Mouse (Mus musculus) liver, embryonic 13.5 days (tissue): ENCODE measurements around the gene Tmem95. TPM values are rescaled to one million over a fixed set of nuclear protein-coding genes. Genes with fewer than 3 reads are reported as not detected.

Experiments
- microRNA-seq: library from miRNA; unstranded; fragments of <30 nt; microRNA quantifications from one replicate; pipeline ENCODE4, GENCODE M21; 2016
- polyA plus RNA-seq: library from polyadenylated mRNA; unstranded; fragments of >200 nt; fragmentation: Nextera tagmentation; extraction: Ambion mirVana; gene quantifications from 2 replicates; pipeline ENCODE4 v1.2.1, GENCODE M21; 2015

Tmem95 gene
- polyA plus RNA-seq, 1 experiment from 2014 or later, result not detected

Small RNA genes lying within 50 kb of the gene (microRNA-seq; reads per million reads assigned to microRNA genes)
- gene Mir6924, result not detected

Other genes with a start within 250 kb of the Tmem95 start
- gene Fxr2, start 245.0 kb downstream of the Tmem95 start, polyA plus RNA-seq, result 7.9 and 8.2 TPM in 2 replicates
- not detected in 2 replicates for gene Sox15, start 222.7 kb downstream of the Tmem95 start, polyA plus RNA-seq
- gene Mpdu1, start 215.4 kb downstream of the Tmem95 start, polyA plus RNA-seq, result 36.9 and 39.2 TPM in 2 replicates
- gene Cd68, start 211.9 kb downstream of the Tmem95 start, polyA plus RNA-seq, result 17.3 and 17.4 TPM in 2 replicates
- 351 and 453 TPM in 2 replicates for gene Eif4a1, start 205.6 kb downstream of the Tmem95 start, polyA plus RNA-seq
- 37.3 and 38.6 TPM in 2 replicates for gene Senp3, start 195.9 kb downstream of the Tmem95 start, polyA plus RNA-seq
- gene Tnfsf13, start 192.2 kb downstream of the Tmem95 start, polyA plus RNA-seq, result 0.10 TPM in 1 of 2 replicates, not detected in the other
- gene Tnfsf12, start 182.2 kb downstream of the Tmem95 start, polyA plus RNA-seq, result 2.1 and 2.6 TPM in 2 replicates
- gene Tnfsfm13, start 181.9 kb downstream of the Tmem95 start, polyA plus RNA-seq, result 1.1 and 1.4 TPM in 2 replicates
- gene Polr2a, start 119.4 kb downstream of the Tmem95 start, polyA plus RNA-seq, result 9.6 and 10.8 TPM in 2 replicates
- gene Slc35g3, start 116.0 kb downstream of the Tmem95 start, polyA plus RNA-seq, result not detected in 2 replicates
- gene Zbtb4, start 112.1 kb downstream of the Tmem95 start, polyA plus RNA-seq, result 0.38 and 0.43 TPM in 2 replicates
- 0.43 and 0.59 TPM in 2 replicates for gene Chrnb1, start 82.1 kb downstream of the Tmem95 start, polyA plus RNA-seq
- 0.07 and 0.20 TPM in 2 replicates for gene Fgf11, start 76.2 kb downstream of the Tmem95 start, polyA plus RNA-seq
- 0.46 and 0.50 TPM in 2 replicates for gene Tmem102, start 72.4 kb downstream of the Tmem95 start, polyA plus RNA-seq
- gene Gm39566, start 62.7 kb downstream of the Tmem95 start, polyA plus RNA-seq, result not detected in 2 replicates
- not detected in 2 replicates for gene Spem2, start 59.6 kb downstream of the Tmem95 start, polyA plus RNA-seq
- gene Spem1, start 55.8 kb downstream of the Tmem95 start, polyA plus RNA-seq, result not detected in 2 replicates
- 0.68 and 0.75 TPM in 2 replicates for gene Nlgn2, start 40.2 kb downstream of the Tmem95 start, polyA plus RNA-seq
- 321 and 345 TPM in 2 replicates for gene Tmem256, start 39.5 kb downstream of the Tmem95 start, polyA plus RNA-seq
- 28.0 and 29.9 TPM in 2 replicates for gene Plscr3, start 31.6 kb downstream of the Tmem95 start, polyA plus RNA-seq
- gene Tnk1, start 19.3 kb downstream of the Tmem95 start, polyA plus RNA-seq, result 0.76 and 1.5 TPM in 2 replicates
- 0.89 and 1.3 TPM in 2 replicates for gene Kctd11, start 3.4 kb upstream of the Tmem95 start, polyA plus RNA-seq
- gene Acap1, start 17.5 kb upstream of the Tmem95 start, polyA plus RNA-seq, result 4.4 and 4.9 TPM in 2 replicates
- gene 2810408A11Rik, start 23.0 kb upstream of the Tmem95 start, polyA plus RNA-seq, result 0.89 and 1.0 TPM in 2 replicates
- 2.3 and 2.8 TPM in 2 replicates for gene Neurl4, start 23.1 kb upstream of the Tmem95 start, polyA plus RNA-seq
- gene Gps2, start 35.9 kb upstream of the Tmem95 start, polyA plus RNA-seq, result 107 and 116 TPM in 2 replicates
- gene Eif5a, start 43.9 kb upstream of the Tmem95 start, polyA plus RNA-seq, result 1,847 and 1,941 TPM in 2 replicates
- gene Ybx2, start 57.8 kb upstream of the Tmem95 start, polyA plus RNA-seq, result 0.28 and 0.30 TPM in 2 replicates
- 14.2 TPM in 2 replicates for gene Slc2a4, start 70.2 kb upstream of the Tmem95 start, polyA plus RNA-seq
- gene Cldn7, start 86.8 kb upstream of the Tmem95 start, polyA plus RNA-seq, result 2.4 and 4.2 TPM in 2 replicates
- gene Ctdnep1, start 103.1 kb upstream of the Tmem95 start, polyA plus RNA-seq, result 8.7 and 10.1 TPM in 2 replicates
- gene Elp5, start 104.5 kb upstream of the Tmem95 start, polyA plus RNA-seq, result 84.9 and 86.9 TPM in 2 replicates
- gene Gabarap, start 113.1 kb upstream of the Tmem95 start, polyA plus RNA-seq, result 259 and 294 TPM in 2 replicates
- 29.8 and 32.7 TPM in 2 replicates for gene Phf23, start 117.8 kb upstream of the Tmem95 start, polyA plus RNA-seq
- gene Dvl2, start 122.6 kb upstream of the Tmem95 start, polyA plus RNA-seq, result 6.4 and 7.4 TPM in 2 replicates
- gene Acadvl, start 137.4 kb upstream of the Tmem95 start, polyA plus RNA-seq, result 83.7 and 87.2 TPM in 2 replicates
- 1.1 and 1.2 TPM in 2 replicates for gene Dlg4, start 138.9 kb upstream of the Tmem95 start, polyA plus RNA-seq
- 1.4 and 1.8 TPM in 2 replicates for gene Asgr1, start 176.1 kb upstream of the Tmem95 start, polyA plus RNA-seq
- 5.2 and 5.7 TPM in 2 replicates for gene Asgr2, start 214.6 kb upstream of the Tmem95 start, polyA plus RNA-seq